Mouse (Mus musculus): ENCODE data around the gene Fut8.
"Not testable (repeated sequence)": the region's sequence is repeated elsewhere in the genome, so short reads cannot be mapped to it uniquely, and the experiment has no call there.

Gene Fut8

DNA sequence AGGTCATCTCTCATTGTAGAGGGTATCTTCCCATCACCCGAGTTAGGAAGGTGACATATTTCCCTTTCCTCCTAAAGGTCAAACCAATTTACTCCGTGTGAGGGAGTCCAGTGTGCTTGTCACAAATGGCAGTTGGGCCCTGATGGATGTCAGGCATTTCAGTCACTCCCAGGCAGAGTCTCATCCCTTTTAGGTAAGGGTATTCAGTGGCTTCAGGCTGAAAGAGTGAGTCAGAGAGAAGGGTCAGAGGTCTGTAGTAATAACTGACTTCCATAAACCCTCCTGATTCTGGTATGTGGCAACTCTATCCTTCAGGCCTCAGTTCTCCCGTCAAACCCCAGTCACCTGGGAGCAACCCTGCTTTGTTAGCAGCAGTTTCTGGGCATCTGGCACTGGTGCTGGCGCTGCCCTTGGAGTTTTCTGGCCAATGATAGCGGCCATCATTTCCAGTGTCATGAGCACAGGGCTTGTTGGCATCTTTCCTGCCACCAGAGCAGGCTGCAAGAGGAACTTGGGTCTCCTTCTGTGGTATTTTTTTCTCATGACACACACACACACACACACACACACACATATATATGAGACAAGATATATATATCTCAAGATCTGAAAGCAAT, 262.6 kb downstream of the Fut8 start:
- no peak for DNase-seq (ENCODE audit: low spot score in 2 of 2)

DNA sequence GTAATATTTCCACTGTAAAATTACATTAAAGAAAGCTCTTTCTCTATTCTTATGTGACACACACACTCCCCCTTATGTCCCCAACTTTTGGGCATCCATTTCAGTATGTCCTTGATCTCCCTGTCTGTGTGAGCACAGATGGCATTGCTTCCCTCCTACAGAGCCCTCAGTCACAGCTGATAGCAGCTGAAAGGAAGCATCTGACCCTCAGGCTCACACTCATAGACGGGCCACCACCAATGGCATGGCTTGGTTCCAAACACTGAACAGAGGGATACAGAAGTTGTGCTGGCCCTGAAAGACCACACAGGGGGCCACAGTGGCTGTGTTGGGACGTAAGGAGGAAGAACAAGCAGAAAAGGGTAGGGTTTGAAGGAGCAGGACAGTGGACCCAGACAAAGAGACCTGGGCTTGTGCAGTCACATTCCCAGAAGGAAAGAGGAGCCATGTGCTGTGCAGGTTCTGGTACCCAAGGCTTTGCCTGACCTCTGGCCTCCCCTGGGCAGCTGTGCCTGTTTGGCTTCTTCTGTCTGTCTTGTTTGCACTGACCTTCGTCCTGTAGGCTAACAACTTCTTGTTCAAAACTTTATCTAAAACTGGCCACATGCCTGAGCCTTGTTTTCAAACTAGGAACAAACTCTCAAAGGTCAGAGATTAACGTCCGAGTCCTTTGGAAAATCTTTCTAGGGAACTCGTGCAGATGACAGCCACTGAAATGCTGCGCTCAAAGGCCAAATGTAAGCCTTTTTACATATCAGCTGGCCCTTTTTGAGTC, 263.7 kb downstream of the Fut8 start:
- peak in 1 of 2 experiments; percentile 13 for DNase-seq (ENCODE audit: low spot score in 2 of 2)

DNA sequence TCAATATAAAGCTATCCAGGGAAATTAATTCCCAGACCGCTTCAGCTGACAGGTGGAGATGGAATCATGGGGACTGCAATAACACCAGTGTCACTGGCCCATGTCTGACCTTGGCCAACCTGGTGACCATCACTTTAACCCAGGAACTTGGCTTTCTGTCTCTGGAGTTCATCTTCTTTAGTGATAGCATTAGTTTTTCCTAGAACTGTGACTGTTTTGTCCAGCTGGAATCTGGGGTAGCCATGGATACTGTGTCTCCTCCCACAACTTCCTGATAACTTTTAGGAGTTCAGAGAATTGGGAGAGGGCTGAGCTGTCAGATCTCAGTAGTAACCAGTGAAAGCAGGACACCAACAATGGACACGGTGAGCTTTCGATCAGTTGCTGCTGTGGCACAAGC, 264.3 kb downstream of the Fut8 start:
- peak in 1 of 2 experiments; percentile 14 for DNase-seq (ENCODE audit: low spot score in 2 of 2)

DNA sequence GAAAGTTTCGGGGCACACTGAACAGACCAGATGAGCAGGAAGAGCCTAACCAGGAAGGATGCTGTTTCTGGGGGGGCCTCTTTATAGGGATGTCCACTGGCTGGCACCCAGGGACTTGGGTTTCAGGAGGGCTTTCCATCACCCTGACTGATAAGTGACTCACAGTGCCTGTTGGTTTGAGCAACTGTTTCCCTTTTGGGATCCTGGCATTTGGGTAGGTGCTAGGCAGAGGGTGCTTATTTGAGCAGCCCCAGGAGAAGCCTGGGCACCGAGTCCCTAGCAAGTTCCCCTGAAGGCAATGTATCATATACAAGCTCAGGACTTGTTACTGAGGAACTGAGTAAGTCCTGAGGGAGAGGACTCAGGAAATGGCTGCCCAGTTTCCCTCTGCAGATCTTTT, 267.5 kb downstream of the Fut8 start:
- DNase-seq (ENCODE audit: low spot score in 2 of 2), result no peak

DNA sequence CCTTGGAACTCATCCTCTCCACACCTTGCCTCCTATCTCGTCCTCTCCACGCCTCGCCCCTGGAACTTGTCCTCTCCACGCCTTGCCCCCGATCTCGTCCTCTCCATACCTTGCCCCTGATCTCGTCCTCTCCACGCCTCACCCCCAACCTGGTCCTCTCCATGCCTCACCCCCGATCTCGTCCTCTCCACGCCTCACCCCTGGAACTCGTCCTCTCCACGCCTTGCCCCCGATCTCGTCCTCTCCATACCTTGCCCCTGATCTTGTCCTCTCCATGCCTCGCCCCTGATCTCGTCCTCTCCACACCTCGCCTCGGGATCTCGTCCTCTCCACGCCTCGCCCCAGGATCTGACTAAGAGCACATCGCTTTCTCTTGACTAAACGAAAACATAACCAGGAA, 269.8 kb downstream of the Fut8 start:
- DNase-seq (ENCODE audit: low spot score in 2 of 2), result no peak

DNA sequence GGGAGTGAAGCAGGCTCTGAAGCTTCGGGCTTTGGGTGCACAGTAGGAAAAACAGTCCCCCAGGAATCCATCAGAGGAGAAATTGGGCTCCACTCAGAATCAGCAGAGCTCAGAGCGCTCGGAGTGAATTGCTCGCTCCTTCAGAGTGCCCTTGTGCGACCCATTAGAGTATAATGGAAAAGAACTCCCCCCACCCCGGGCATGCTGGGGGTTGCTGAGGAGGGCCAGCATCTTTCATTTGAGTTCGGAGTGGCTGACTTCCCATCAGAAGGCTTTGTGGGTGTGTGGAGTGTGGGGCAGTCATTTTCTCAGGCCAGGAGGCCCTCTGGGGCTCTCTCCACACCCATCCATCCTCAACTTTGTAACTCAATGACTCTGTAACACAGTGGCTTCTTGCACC, 272.8 kb downstream of the Fut8 start:
- DNase-seq (ENCODE audit: low spot score in 2 of 2), result no peak

DNA sequence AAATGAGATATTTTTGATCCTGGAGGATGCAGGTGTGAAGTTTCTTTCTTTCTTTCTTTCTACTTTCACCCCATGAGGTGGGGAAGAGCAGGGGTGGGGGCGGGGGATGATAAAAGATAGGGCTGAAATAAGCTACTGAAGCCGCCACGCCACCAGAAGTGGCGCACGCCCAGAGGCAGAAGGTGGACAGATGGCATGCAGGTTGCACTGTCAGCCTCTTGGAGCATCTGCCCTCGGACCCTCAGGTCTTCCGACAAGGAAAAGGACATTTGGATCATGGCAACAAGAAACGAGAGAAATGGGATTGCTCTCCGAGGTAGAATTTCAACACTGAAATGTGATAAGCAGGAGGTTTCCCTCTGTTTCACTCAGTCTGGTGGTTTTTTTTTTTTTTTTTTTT, 273.3 kb downstream of the Fut8 start:
- DNase-seq (ENCODE audit: low spot score in 2 of 2), result no peak

DNA sequence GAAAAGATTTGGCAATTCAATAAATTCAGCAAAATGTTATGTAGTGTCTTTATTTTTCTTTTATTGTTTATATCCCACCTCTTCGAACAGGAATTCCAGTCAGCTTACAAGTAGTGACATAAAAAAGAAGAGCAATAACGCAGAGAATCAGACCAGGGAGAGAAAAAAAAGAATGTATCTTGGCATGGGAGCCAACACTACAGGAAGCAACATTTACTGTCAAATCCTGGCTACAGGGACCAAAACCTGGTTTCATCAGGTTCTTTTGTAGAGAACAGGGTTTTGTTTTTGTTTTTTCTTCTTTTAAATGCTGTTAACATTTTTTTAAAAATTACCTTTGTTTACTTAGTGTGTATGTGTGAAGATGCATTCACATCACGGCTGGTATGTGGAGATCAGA, 273.7 kb downstream of the Fut8 start:
- DNase-seq (ENCODE audit: low spot score in 2 of 2), result no peak

DNA sequence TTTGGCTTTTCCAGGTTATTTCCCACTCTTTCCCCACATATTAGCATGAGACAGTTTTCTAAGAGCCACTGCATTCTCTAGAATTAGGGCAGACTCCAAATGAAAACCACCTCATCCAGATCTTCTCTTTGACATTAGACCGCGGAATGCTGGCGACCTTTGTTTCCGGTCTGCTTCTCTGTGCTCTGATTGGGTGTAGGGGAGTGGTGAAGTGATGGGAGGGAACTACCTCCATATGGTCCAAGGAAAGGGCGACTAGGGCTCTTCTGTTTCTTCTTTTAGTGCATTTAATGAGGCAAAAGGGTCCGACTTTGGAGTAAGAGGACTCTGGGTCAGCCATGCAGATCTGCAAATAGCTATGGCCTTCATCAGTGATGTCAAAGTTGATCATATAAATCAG, 278.9 kb downstream of the Fut8 start:
- DNase-seq (ENCODE audit: low spot score in 2 of 2), result no peak

DNA sequence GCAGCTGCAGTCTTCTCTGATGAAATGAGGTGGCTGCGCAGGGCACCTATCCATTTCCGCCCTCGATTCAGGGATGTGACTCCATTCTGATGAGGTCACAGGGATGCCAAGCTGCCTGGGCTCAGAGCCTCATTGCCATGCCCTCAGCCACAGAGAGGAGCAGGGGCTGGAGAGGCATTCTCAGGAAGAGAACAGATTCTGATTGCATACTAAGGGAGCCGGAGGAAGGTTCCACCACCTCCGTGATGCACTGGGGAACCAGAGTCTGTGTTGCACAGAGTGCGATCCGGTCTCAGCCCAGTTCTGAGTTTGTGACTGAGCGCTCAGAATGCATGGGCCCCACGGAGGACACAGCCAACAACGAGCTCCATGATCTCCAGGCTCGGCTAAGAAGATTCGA, 279.8 kb downstream of the Fut8 start:
- DNase-seq (ENCODE audit: low spot score in 2 of 2), result no peak

DNA sequence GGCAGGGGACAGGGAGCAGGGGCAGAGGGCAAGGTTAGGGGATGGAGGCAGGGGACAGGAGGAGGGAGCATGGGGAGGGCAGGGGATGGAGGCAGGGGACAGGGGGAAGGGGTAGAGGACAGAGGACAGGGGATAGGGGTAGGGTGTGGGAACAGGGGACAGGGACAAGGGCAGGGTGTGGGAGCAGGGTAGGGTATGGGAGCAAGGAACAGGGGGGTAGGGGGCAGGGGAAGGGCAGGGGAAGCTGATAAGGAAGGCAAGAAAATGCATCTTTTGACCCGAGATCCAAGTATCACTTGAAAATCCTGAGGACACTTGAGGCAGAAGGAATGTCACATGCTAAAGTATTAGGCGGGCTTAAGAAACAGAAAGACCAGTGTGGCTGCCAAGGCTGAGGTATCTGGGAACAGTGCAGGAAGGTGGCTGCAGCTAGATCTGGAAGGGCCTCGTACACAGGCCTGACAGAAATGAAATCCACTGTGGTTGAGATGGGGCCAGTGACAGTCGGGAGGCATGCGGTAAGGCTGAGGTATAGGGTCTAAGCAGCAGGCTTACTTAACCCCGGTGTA, 281.7 kb downstream of the Fut8 start:
- DNase-seq (ENCODE audit: low spot score in 2 of 2), result no peak

DNA sequence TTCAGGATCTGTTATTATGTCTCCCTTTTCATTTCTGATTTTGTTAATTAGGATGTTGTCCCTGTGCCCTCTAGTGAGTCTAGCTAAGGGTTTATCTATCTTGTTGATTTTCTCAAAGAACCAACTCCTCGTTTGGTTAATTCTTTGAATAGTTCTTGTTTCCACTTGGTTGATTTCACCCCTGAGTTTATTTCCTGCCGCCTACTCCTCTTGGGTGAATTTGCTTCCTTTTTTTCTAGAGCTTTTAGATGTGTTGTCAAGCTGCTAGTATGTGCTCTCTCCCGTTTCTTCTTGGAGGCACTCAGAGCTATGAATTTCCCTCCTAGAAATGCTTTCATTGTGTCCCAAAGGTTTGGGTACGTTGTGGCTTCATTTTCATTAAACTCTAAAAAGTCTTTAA, 286.1 kb downstream of the Fut8 start:
- not testable (repeated sequence) for DNase-seq (ENCODE audit: low spot score in 2 of 2)

All from heart, adult 9 months (tissue).